Mouse (Mus musculus) ovary, postnatal 14 days (tissue): ENCODE results near the gene Rpl7a.

ENCODE experiments used
- DNase-seq: peaks from one replicate; pipeline ENCODE4 v3.0.0; 2022; ENCODE audit warnings: low spot score

The Rpl7a gene

GRCm38 (mm10) chr2:26956811-26957487 is 46.4 kb downstream of the Rpl7a start:
- DNase-seq, result no peak

GRCm38 (mm10) chr2:26957488-26957859 is 46.9 kb downstream of the Rpl7a start:
- no peak for DNase-seq

- no peak for DNase-seq
Observed at GRCm38 (mm10) chr2:26960756-26961155, 50.2 kb downstream of the Rpl7a start.
